Mouse (Mus musculus): ENCODE measurements at regions not wholly inside any gene's neighbourhood (a gene's known extent, or its start where the extent isn't known, plus 50 kb on each side); places are given as distances from the start of the nearest gene placed in this dataset.

GRCm38 (mm10) chr4:152881433-152881930, 403.8 kb upstream of the Kcnab2 start:
- Histone ChIP-seq H3K9me3 (ENCODE audit: control insufficient read depth, low read length) (no peaks in the 10 kb centered on the region), H3K27me3 (ENCODE audit: control insufficient read depth, insufficient read depth, low read length) (no peaks in the 10 kb centered on the region), H3K4me3 (replicated peaks; ENCODE audit: low read length) (no peak overlapping the region), H3K27ac (replicated peaks; ENCODE audit: low read depth, low read length) (no peak overlapping the region), H3K36me3 (ENCODE audit: control insufficient read depth, insufficient read depth, low read length) (no peaks in the 10 kb centered on the region), H3K4me1 (ENCODE audit: control insufficient read depth, insufficient read depth, low read length) (no peaks in the 10 kb centered on the region), H3K9ac (ENCODE audit: low read depth, low read length, severe bottlenecking) (no peak overlapping the region), H3K4me2 (replicated peaks; ENCODE audit: low read depth, low read length, severe bottlenecking) (no peak overlapping the region)
- TF ChIP-seq POLR2A (IDR thresholded peaks at IDR 0.05; ENCODE audit: borderline replicate concordance, extremely low read depth, insufficient read depth, insufficient read length) = no peak
- ATAC-seq (ENCODE audit: low FRiP score, low read depth) (no peak), DNase-seq (ENCODE audit: low spot score) (no peak)

- Histone ChIP-seq H3K4me1 (ENCODE audit: control insufficient read depth, insufficient read depth, low read length) (no peaks in the 10 kb centered on the region), H3K27ac (replicated peaks; ENCODE audit: low read depth, low read length) (no peak overlapping the region), H3K9me3 (ENCODE audit: control insufficient read depth, low read length) (no peaks in the 10 kb centered on the region), H3K27me3 (ENCODE audit: control insufficient read depth, insufficient read depth, low read length) (no peaks in the 10 kb centered on the region), H3K4me2 (replicated peaks; ENCODE audit: low read depth, low read length, severe bottlenecking) (no peak overlapping the region), H3K4me3 (replicated peaks; ENCODE audit: low read length) (no peak overlapping the region), H3K36me3 (ENCODE audit: control insufficient read depth, insufficient read depth, low read length) (no peaks in the 10 kb centered on the region), H3K9ac (ENCODE audit: low read depth, low read length, severe bottlenecking) (no peak overlapping the region)
- DNase-seq (ENCODE audit: low spot score) = no peak
- no peak for TF ChIP-seq POLR2A (IDR thresholded peaks at IDR 0.05; ENCODE audit: borderline replicate concordance, extremely low read depth, insufficient read depth, insufficient read length)
- ATAC-seq (ENCODE audit: low FRiP score, low read depth) = no peak
- WGBS = 98% methylated on average over 2 of the region's 2 CpGs
Measured at GRCm38 (mm10) chr4:152880368-152880767, 402.7 kb upstream of the Kcnab2 start.

- Histone ChIP-seq H3K4me3 (replicated peaks; ENCODE audit: low read length) (no peak overlapping the region), H3K4me2 (replicated peaks; ENCODE audit: low read depth, low read length, severe bottlenecking) (no peak overlapping the region), H3K27me3 (ENCODE audit: control insufficient read depth, insufficient read depth, low read length) (no peaks in the 10 kb centered on the region), H3K36me3 (ENCODE audit: control insufficient read depth, insufficient read depth, low read length) (no peaks in the 10 kb centered on the region), H3K27ac (replicated peaks; ENCODE audit: low read depth, low read length) (no peak overlapping the region), H3K9ac (ENCODE audit: low read depth, low read length, severe bottlenecking) (no peak overlapping the region), H3K9me3 (ENCODE audit: control insufficient read depth, low read length) (no peaks in the 10 kb centered on the region), H3K4me1 (ENCODE audit: control insufficient read depth, insufficient read depth, low read length) (no peaks in the 10 kb centered on the region)
- no peak for TF ChIP-seq POLR2A (IDR thresholded peaks at IDR 0.05; ENCODE audit: borderline replicate concordance, extremely low read depth, insufficient read depth, insufficient read length)
- DNase-seq (ENCODE audit: low spot score) = no peak
- ATAC-seq (ENCODE audit: low FRiP score, low read depth) = no peak
- 52% methylated on average over 14 of the region's 14 CpGs for WGBS
Measured at GRCm38 (mm10) chr4:152878941-152879340, 401.3 kb upstream of the Kcnab2 start.

GRCm38 (mm10) chr4:152878401-152878800, 400.7 kb upstream of the Kcnab2 start:
- H3K4me2 ChIP-seq (replicated peaks; ENCODE audit: low read depth, low read length, severe bottlenecking) = no peak overlapping the region
- ATAC-seq (ENCODE audit: low FRiP score, low read depth) (no peak), DNase-seq (ENCODE audit: low spot score) (no peak)
- no peaks in the 10 kb centered on the region for H3K27me3 ChIP-seq (ENCODE audit: control insufficient read depth, insufficient read depth, low read length)
- no peak overlapping the region for H3K4me3 ChIP-seq (replicated peaks; ENCODE audit: low read length)
- WGBS = 91% methylated on average over 3 of the region's 3 CpGs
- no peak overlapping the region for H3K9ac ChIP-seq (ENCODE audit: low read depth, low read length, severe bottlenecking)
- no peak overlapping the region for H3K27ac ChIP-seq (replicated peaks; ENCODE audit: low read depth, low read length)
- H3K4me1 ChIP-seq (ENCODE audit: control insufficient read depth, insufficient read depth, low read length) = no peaks in the 10 kb centered on the region
- no peaks in the 10 kb centered on the region for H3K9me3 ChIP-seq (ENCODE audit: control insufficient read depth, low read length)
- H3K36me3 ChIP-seq (ENCODE audit: control insufficient read depth, insufficient read depth, low read length) = no peaks in the 10 kb centered on the region
- TF ChIP-seq POLR2A (IDR thresholded peaks at IDR 0.05; ENCODE audit: borderline replicate concordance, extremely low read depth, insufficient read depth, insufficient read length) = no peak

- Histone ChIP-seq H3K4me2 (replicated peaks; ENCODE audit: low read depth, low read length, severe bottlenecking) (no peak overlapping the region), H3K4me1 (ENCODE audit: control insufficient read depth, insufficient read depth, low read length) (no peaks in the 10 kb centered on the region), H3K9me3 (ENCODE audit: control insufficient read depth, low read length) (no peaks in the 10 kb centered on the region), H3K27ac (replicated peaks; ENCODE audit: low read depth, low read length) (no peak overlapping the region), H3K27me3 (ENCODE audit: control insufficient read depth, insufficient read depth, low read length) (no peaks in the 10 kb centered on the region), H3K36me3 (ENCODE audit: control insufficient read depth, insufficient read depth, low read length) (no peaks in the 10 kb centered on the region), H3K4me3 (replicated peaks; ENCODE audit: low read length) (no peak overlapping the region), H3K9ac (ENCODE audit: low read depth, low read length, severe bottlenecking) (no peak overlapping the region)
- DNase-seq (ENCODE audit: low spot score) = no peak
- 85% methylated on average over 5 of the region's 5 CpGs for WGBS
- no peak for TF ChIP-seq POLR2A (IDR thresholded peaks at IDR 0.05; ENCODE audit: borderline replicate concordance, extremely low read depth, insufficient read depth, insufficient read length)
- ATAC-seq (ENCODE audit: low FRiP score, low read depth) = no peak
Measured at GRCm38 (mm10) chr4:152870046-152870445, 392.4 kb upstream of the Kcnab2 start.

- Histone ChIP-seq H3K4me2 (replicated peaks; ENCODE audit: low read depth, low read length, severe bottlenecking) (no peak overlapping the region), H3K36me3 (ENCODE audit: control insufficient read depth, insufficient read depth, low read length) (no peaks in the 10 kb centered on the region), H3K9ac (ENCODE audit: low read depth, low read length, severe bottlenecking) (no peak overlapping the region), H3K9me3 (ENCODE audit: control insufficient read depth, low read length) (no peaks in the 10 kb centered on the region), H3K27ac (replicated peaks; ENCODE audit: low read depth, low read length) (no peak overlapping the region), H3K4me3 (replicated peaks; ENCODE audit: low read length) (no peak overlapping the region), H3K4me1 (ENCODE audit: control insufficient read depth, insufficient read depth, low read length) (no peaks in the 10 kb centered on the region), H3K27me3 (ENCODE audit: control insufficient read depth, insufficient read depth, low read length) (no peaks in the 10 kb centered on the region)
- TF ChIP-seq POLR2A (IDR thresholded peaks at IDR 0.05; ENCODE audit: borderline replicate concordance, extremely low read depth, insufficient read depth, insufficient read length) = no peak
- ATAC-seq (ENCODE audit: low FRiP score, low read depth) (no peak), DNase-seq (ENCODE audit: low spot score) (no peak)
- 88% methylated on average over 8 of the region's 8 CpGs for WGBS
Measured at GRCm38 (mm10) chr4:152865894-152866293, 388.2 kb upstream of the Kcnab2 start.
